Mouse (Mus musculus): ENCODE measurements around the gene Gm11937.

- TF ChIP-seq CTCF (IDR thresholded peaks at IDR 0.05; ENCODE audit: extremely low read depth, insufficient read depth, low read length) (no peak), POLR2A (IDR thresholded peaks at IDR 0.05; ENCODE audit: extremely low read depth, insufficient read depth, low read length) (no peak)
Measured at GRCm38 (mm10) chr11:99581564-99581963, 28.4 kb downstream of the Gm11937 start.

Measured in cortical plate, adult 2 months (tissue).